Mouse (Mus musculus): ENCODE measurements around the gene Mamdc2.

Gene Mamdc2

DNA sequence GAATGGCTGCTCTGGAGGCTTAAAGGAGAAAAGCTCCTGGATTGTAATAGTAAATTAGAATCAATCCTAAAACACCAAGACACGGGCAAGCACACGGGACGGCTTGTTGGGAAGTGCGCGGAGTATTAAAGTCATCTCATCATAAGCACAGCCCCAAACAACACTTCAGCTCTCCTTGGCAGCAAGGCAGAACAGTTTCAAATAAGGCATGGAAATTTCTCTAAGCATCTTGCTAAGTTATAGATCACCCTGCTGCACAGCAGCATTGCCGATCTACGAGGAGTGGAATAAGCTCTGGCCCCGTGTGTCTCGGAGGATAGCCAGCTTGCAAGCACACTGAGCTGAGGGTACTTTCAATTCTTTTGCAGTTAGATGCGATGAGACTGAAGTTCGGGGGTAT lies 13.8 kb downstream of the Mamdc2 start:
- no peak for DNase-seq

- no peak for DNase-seq
These were observed 30.6 kb downstream of the Mamdc2 start for GRCm38 (mm10) chr19:23417668-23418067.

- no peak for DNase-seq
These were observed 37.4 kb downstream of the Mamdc2 start for GRCm38 (mm10) chr19:23410800-23411199.

GRCm38 (mm10) chr19:23410328-23410727 lies 37.9 kb downstream of the Mamdc2 start:
- peak in 1 of 2 experiments; percentile 12 for DNase-seq

DNA sequence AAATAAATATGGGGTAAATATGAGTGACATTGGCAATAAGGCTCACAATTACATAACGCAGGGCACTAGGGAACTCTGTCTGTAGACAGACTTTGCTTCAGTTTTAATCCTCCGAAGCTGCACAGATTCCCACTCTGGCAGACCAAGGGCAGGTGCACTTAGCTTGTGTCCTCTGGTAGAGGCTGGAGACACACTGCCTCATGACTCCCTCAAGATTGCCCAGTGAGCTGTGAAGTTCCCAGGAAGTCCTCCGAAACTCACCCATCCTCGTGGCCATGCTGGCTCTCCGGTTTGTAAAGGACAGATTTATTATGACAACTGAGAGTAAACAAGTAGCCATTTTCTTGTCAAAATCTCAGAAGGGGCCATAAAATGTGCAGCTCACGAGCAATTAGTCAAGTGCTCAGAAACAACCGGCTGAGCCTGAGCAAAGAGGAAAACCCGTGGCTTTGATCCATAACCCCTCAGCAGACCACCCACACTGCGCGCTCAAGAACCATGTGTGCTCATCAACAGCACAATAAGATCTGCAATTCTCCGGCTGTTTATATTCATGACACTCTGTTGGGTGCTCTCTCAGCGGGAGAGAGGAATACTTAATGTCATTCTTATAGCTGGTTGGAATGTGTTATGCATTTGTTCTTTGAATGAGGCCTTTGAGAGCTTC lies 46.6 kb downstream of the Mamdc2 start:
- DNase-seq, result no peak

GRCm38 (mm10) chr19:23400485-23400884 lies 47.8 kb downstream of the Mamdc2 start:
- peak; percentile 35 to 73 for DNase-seq

GRCm38 (mm10) chr19:23395956-23396355 lies 52.3 kb downstream of the Mamdc2 start:
- DNase-seq, result no peak

- DNase-seq, result no peak
These were observed 53.6 kb downstream of the Mamdc2 start for GRCm38 (mm10) chr19:23394597-23394996.

DNA sequence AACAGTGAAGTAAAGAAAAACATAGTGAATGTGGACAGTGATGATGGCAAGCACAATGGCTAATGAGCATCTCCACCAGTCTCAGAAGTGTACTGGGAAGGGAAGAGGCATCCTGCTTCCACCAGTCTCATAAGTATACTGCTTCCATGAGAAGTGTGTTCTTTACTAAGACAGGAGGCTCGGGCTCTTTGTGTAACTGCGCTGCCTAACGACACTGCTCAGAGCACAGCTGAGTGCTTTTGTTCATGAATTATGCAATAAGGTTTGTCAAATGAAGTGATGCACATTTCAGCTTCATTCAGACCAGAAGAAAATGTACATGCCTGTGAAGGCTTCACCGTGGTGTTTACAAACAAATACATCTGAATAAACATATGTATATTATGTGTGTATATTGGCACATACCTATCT lies 59.4 kb downstream of the Mamdc2 start:
- peak in 1 of 2 experiments; percentile 13 for DNase-seq

DNA sequence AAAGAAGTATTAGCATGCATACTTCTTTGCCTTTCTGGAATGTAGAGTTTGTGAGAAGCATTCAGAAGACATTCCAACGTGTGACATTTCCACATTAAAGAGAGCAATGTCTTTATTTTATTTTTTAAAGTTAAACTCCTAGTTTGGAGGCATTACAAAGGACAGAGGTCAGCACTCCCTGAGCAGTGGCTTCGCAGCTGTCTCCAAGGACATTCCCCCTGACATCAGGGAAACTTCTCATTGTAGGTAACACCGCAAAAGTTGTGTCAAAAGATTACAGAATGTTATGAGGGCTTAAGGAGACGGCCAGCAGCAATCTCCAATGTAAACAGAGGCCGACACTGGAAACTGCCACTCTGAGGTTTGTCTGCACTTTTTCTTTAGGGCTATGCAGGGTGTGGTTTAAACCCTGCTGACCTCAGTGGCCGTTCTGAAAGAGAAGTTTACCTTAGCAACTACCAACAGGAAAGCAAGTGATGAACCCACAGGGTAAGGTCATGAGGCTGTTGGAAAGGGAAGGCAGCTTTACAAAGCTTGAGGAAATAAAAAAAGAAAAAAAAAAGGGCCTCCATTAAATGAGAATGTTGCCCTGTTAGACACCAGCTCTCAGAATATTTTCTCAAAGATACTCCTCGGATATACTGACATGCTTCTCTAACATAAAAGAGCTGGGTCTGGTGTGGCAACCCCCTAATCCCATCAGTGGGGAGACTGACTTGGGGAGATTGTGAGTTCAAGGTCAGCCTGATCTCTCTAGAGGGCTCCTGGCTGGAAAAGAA lies 60.0 kb downstream of the Mamdc2 start:
- peak; percentile 16 to 55 for DNase-seq

- no peak for DNase-seq
These were observed 65.8 kb downstream of the Mamdc2 start for GRCm38 (mm10) chr19:23382396-23382795.

- DNase-seq, result no peak
These were observed 67.3 kb downstream of the Mamdc2 start for GRCm38 (mm10) chr19:23380968-23381367.

DNA sequence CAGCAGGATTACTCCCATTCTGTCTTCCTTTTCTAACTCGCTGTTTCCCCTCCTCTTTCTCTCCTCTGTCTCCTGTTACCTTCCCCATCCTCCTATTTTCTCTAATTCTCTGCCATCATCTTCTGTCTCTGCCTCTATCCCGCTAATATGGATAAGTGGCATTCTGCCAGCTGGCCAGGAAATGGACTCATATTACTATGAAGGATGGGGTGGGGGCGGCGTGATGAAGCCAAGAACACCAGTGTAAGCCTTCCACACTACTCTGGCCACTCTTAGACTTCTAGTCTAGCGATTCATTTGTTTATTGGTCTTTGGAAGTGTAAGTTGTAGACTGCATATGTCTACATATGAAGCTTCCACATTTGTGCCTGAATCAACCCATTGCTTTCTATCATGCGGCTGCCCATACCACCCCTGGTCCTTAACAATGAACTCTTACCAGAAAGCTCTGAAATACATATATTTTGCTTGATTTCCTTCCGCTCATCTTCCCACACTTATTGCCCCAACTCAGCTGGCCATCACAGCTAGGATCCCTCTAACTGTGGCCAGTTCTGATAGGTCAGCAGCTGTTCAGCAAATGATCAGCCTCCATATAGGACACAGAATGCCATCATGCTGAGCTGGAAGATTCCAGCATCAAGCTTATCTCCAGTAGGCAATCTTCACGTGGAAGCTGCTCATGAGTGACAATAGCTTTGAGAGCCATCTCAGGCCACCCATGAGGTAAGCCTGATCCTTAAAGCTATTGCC lies 68.3 kb downstream of the Mamdc2 start:
- no peak for DNase-seq

GRCm38 (mm10) chr19:23376536-23377201 lies 71.6 kb downstream of the Mamdc2 start:
- DNase-seq, result no peak

GRCm38 (mm10) chr19:23374941-23375656 lies 73.1 kb downstream of the Mamdc2 start:
- peak in 1 of 2 experiments; percentile 7 for DNase-seq

GRCm38 (mm10) chr19:23373728-23374127 lies 74.5 kb downstream of the Mamdc2 start:
- no peak for DNase-seq

DNA sequence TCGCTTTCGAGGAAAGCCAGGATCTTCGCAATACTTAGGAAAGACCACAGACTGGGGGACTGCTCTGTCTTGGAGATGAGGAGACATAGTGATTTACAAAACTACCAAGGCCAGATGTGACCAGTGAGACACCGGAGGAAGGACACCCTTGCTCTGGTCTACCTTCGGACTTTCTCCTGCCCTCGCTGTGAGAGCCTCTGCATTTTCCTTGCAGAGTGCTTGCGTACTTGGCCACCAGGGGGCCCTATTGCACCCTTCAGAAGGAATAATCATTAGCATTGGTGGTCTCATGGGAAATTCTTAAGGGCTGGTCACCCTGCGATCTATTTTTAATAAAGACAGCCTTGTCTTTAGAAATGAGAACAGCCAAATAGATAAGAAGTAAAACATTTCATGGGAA lies 75.0 kb downstream of the Mamdc2 start:
- DNase-seq, result peak; percentile 34 to 39

DNA sequence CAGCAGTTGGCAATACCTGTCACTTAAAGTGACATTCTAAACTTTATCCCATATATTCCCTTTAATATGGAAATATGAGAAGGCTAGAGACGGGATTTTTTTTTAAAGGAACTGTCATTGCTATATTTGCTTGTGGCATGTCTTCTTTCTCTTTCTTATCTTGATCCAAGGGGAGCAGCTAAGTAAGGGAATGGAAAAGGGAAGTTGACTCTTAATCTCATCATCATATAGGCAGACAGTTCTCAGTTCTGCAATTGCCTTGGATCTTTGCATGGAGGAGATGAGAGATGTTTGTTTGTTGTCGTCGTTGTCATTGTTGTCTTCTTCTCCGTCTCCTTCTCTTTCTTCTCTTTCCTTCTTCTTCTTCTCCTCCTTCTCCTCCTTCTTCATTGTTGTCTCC lies 79.0 kb downstream of the Mamdc2 start:
- DNase-seq, result no peak

GRCm38 (mm10) chr19:23362006-23362405 lies 86.2 kb downstream of the Mamdc2 start:
- DNase-seq, result no peak

GRCm38 (mm10) chr19:23361124-23361523 lies 87.1 kb downstream of the Mamdc2 start:
- DNase-seq, result peak in 1 of 2 experiments; percentile 7

- no peak for DNase-seq
These were observed 87.7 kb downstream of the Mamdc2 start for GRCm38 (mm10) chr19:23360536-23360935.

- DNase-seq, result no peak
These were observed 91.0 kb downstream of the Mamdc2 start for GRCm38 (mm10) chr19:23357253-23357652.
